Mouse (Mus musculus): ENCODE measurements at regions not wholly inside any gene's neighbourhood (a gene's known extent, or its start where the extent isn't known, plus 50 kb on each side); places are given as distances from the start of the nearest gene placed in this dataset.

GRCm38 (mm10) chr15:36927436-36927835 is 80.1 kb downstream of the Zfp706 start:
- no peak for ATAC-seq (ENCODE audit: low FRiP score)
- WGBS = 76% methylated on average over 5 of the region's 5 CpGs
- Histone ChIP-seq H3K4me1 (ENCODE audit: control insufficient read depth, insufficient read depth, low read length) (no peaks in the 10 kb centered on the region), H3K9me3 (ENCODE audit: control insufficient read depth, low read length) (no peaks in the 10 kb centered on the region), H3K9ac (ENCODE audit: low read length) (no peak overlapping the region), H3K4me3 (ENCODE audit: low read depth, low read length) (no peak overlapping the region), H3K4me2 (no peak overlapping the region), H3K27me3 (ENCODE audit: control insufficient read depth, insufficient read depth, low read length) (no peaks in the 10 kb centered on the region), H3K27ac (ENCODE audit: low read depth, low read length) (no peak overlapping the region), H3K36me3 (ENCODE audit: control insufficient read depth, insufficient read depth, low read length) (no peaks in the 10 kb centered on the region)
- DNase-seq (ENCODE audit: low spot score, missing footprints) = no peak

DNA sequence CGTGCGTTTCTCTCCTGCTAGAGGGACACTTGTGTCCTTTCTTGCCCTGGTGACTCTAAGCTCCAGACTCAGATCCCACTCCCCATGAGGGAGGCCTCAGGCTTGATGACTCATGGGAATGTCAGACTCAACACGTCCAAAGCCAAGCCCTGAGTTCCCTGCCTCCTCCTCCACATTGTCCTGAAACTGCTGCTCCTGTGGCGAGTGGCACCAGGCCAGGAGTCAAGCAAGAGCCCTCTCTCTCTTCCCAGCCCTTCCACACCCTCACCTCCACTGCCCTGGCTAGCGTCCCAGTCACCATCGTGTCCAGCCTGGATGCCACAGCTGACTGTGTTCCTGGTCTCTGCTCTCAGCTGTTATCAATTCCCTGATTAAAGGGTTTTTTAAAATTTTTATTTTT is 83.4 kb downstream of the Zfp706 start:
- no peak for ATAC-seq (ENCODE audit: low FRiP score)
- H3K9me3 ChIP-seq (ENCODE audit: control insufficient read depth, low read length) = no peaks in the 10 kb centered on the region
- H3K9ac ChIP-seq (ENCODE audit: low read length) = no peak overlapping the region
- WGBS = 90% methylated on average over 6 of the region's 6 CpGs
- no peaks in the 10 kb centered on the region for H3K27me3 ChIP-seq (ENCODE audit: control insufficient read depth, insufficient read depth, low read length)
- no peak for DNase-seq (ENCODE audit: low spot score, missing footprints)
- no peaks in the 10 kb centered on the region for H3K36me3 ChIP-seq (ENCODE audit: control insufficient read depth, insufficient read depth, low read length)
- H3K4me3 ChIP-seq (ENCODE audit: low read depth, low read length) = no peak overlapping the region
- no peaks in the 10 kb centered on the region for H3K4me1 ChIP-seq (ENCODE audit: control insufficient read depth, insufficient read depth, low read length)
- no peak overlapping the region for H3K4me2 ChIP-seq
- no peak overlapping the region for H3K27ac ChIP-seq (ENCODE audit: low read depth, low read length)

DNA sequence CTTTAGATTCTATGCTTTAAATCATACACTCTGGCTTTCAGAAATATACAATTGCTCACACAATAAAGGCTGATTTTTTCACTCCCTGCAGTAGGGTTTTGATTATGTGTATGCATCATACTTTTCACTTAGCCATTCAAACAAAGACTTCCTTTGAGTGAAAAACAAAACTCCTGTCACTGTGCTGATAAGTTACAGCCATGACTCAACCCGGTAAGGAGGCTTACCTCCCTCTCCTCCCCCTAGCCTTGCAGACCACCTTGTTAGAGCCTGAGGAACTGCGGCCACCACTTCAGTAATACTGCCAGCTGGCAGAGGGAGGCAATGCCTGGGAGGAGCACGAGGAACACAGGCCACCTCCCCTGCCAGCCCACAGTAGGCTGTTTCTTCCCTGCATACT is 86.2 kb downstream of the Zfp706 start:
- Histone ChIP-seq H3K9me3 (ENCODE audit: control insufficient read depth, low read length) (no peaks in the 10 kb centered on the region), H3K4me1 (ENCODE audit: control insufficient read depth, insufficient read depth, low read length) (no peaks in the 10 kb centered on the region), H3K27me3 (ENCODE audit: control insufficient read depth, insufficient read depth, low read length) (no peaks in the 10 kb centered on the region), H3K27ac (ENCODE audit: low read depth, low read length) (no peak overlapping the region), H3K36me3 (ENCODE audit: control insufficient read depth, insufficient read depth, low read length) (no peaks in the 10 kb centered on the region), H3K4me2 (no peak overlapping the region), H3K9ac (ENCODE audit: low read length) (no peak overlapping the region), H3K4me3 (ENCODE audit: low read depth, low read length) (no peak overlapping the region)
- no peak for DNase-seq (ENCODE audit: low spot score, missing footprints)
- WGBS = 52% methylated on average over 3 of the region's 3 CpGs
- ATAC-seq (ENCODE audit: low FRiP score) = no peak

- no peak overlapping the region for H3K4me2 ChIP-seq
- no peaks in the 10 kb centered on the region for H3K36me3 ChIP-seq (ENCODE audit: control insufficient read depth, insufficient read depth, low read length)
- H3K4me3 ChIP-seq (ENCODE audit: low read depth, low read length) = no peak overlapping the region
- no peaks in the 10 kb centered on the region for H3K4me1 ChIP-seq (ENCODE audit: control insufficient read depth, insufficient read depth, low read length)
- no peaks in the 10 kb centered on the region for H3K27me3 ChIP-seq (ENCODE audit: control insufficient read depth, insufficient read depth, low read length)
- DNase-seq (ENCODE audit: low spot score, missing footprints) = no peak
- no peak overlapping the region for H3K27ac ChIP-seq (ENCODE audit: low read depth, low read length)
- ATAC-seq (ENCODE audit: low FRiP score) = no peak
- no peaks in the 10 kb centered on the region for H3K9me3 ChIP-seq (ENCODE audit: control insufficient read depth, low read length)
- no peak overlapping the region for H3K9ac ChIP-seq (ENCODE audit: low read length)
Observed at GRCm38 (mm10) chr15:36920886-36921285, 86.7 kb downstream of the Zfp706 start.

- DNase-seq (ENCODE audit: low spot score, missing footprints) (no peak), ATAC-seq (ENCODE audit: low FRiP score) (no peak)
- Histone ChIP-seq H3K27ac (ENCODE audit: low read depth, low read length) (no peak overlapping the region), H3K4me2 (no peak overlapping the region), H3K9ac (ENCODE audit: low read length) (no peak overlapping the region), H3K36me3 (ENCODE audit: control insufficient read depth, insufficient read depth, low read length) (no peaks in the 10 kb centered on the region), H3K27me3 (ENCODE audit: control insufficient read depth, insufficient read depth, low read length) (no peaks in the 10 kb centered on the region), H3K4me1 (ENCODE audit: control insufficient read depth, insufficient read depth, low read length) (no peaks in the 10 kb centered on the region), H3K4me3 (ENCODE audit: low read depth, low read length) (no peak overlapping the region), H3K9me3 (ENCODE audit: control insufficient read depth, low read length) (no peaks in the 10 kb centered on the region)
- WGBS = 93% methylated on average over 5 of the region's 5 CpGs
Observed at GRCm38 (mm10) chr15:36919704-36920103, 87.9 kb downstream of the Zfp706 start.

DNA sequence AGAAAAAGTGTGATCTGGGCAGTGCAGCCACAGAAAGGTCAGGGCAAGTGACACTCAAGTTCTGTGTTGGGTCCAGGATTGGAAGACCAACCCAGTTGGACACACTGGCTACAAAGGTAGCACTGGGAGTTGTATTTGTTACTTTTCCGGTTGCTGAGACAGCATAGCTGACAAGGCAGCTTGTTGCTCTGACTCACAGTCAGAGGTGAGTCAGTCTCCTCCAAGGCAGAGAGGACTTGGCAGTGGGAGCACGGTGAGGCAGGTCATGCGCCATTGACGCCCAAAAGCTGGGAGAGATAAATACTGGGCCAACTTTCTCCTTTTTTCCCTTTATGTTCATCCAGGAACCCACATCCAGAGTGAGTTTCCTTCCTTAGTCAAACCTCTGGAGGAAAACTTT is 88.4 kb downstream of the Zfp706 start:
- DNase-seq (ENCODE audit: low spot score, missing footprints) (no peak), ATAC-seq (ENCODE audit: low FRiP score) (no peak)
- Histone ChIP-seq H3K36me3 (ENCODE audit: control insufficient read depth, insufficient read depth, low read length) (no peaks in the 10 kb centered on the region), H3K9me3 (ENCODE audit: control insufficient read depth, low read length) (no peaks in the 10 kb centered on the region), H3K27me3 (ENCODE audit: control insufficient read depth, insufficient read depth, low read length) (no peaks in the 10 kb centered on the region), H3K4me1 (ENCODE audit: control insufficient read depth, insufficient read depth, low read length) (no peaks in the 10 kb centered on the region), H3K9ac (ENCODE audit: low read length) (no peak overlapping the region), H3K4me2 (no peak overlapping the region), H3K27ac (ENCODE audit: low read depth, low read length) (no peak overlapping the region), H3K4me3 (ENCODE audit: low read depth, low read length) (no peak overlapping the region)
- WGBS = 87% methylated on average over 4 of the region's 4 CpGs

- Histone ChIP-seq H3K9ac (ENCODE audit: low read length) (no peak overlapping the region), H3K4me2 (no peak overlapping the region), H3K9me3 (ENCODE audit: control insufficient read depth, low read length) (no peaks in the 10 kb centered on the region), H3K4me1 (ENCODE audit: control insufficient read depth, insufficient read depth, low read length) (no peaks in the 10 kb centered on the region), H3K27me3 (ENCODE audit: control insufficient read depth, insufficient read depth, low read length) (no peaks in the 10 kb centered on the region), H3K36me3 (ENCODE audit: control insufficient read depth, insufficient read depth, low read length) (no peaks in the 10 kb centered on the region), H3K27ac (ENCODE audit: low read depth, low read length) (no peak overlapping the region), H3K4me3 (ENCODE audit: low read depth, low read length) (no peak overlapping the region)
- DNase-seq (ENCODE audit: low spot score, missing footprints) (no peak), ATAC-seq (ENCODE audit: low FRiP score) (no peak)
- WGBS = 79% methylated on average over 4 of the region's 4 CpGs
Observed at GRCm38 (mm10) chr15:36916998-36917397, 90.6 kb downstream of the Zfp706 start.

DNA sequence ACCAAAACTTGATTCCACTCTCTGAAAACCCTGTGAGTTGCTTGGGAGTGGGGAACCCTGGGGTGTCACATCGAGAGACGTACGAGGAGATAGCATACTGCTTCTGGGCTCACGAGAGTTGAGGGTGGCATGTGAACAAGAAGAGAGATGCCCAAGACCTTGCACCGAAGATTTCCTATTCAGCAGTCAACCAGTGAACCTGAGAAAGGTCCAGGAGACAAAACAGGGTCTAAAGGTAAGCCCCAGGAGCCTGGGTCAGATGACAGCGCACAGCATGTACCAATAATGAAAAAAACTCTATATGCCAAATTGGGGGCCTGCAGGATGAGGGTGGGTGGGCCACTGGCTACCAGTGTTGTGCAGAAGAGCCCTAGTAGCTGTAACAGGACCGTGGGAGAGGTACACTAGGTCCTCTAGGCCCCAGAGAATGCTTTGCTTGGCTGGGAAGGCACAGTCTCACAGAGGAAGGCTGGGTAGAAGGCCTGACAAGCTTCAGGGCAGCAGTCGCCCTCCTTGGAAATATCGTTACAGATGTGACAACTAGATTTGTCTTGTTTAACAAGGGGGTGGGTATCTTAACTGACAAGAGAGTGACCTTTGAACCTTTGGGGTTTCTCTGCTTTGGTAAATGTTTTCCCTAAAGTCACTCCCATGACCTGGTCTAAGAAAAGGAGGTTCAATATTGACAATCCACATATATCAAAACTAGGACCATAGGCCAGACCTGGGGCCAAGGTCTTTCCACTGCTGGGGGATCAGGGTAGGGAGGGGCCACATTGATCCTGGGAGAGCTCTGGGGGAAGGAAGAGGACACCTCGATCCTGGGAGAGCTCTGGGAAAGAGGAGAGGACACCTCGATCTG is 93.1 kb downstream of the Zfp706 start:
- no peak overlapping the region for H3K4me3 ChIP-seq (ENCODE audit: low read depth, low read length)
- H3K9ac ChIP-seq (ENCODE audit: low read length) = no peak overlapping the region
- WGBS = 85% methylated on average over 11 of the region's 11 CpGs
- no peaks in the 10 kb centered on the region for H3K36me3 ChIP-seq (ENCODE audit: control insufficient read depth, insufficient read depth, low read length)
- no peak overlapping the region for H3K4me2 ChIP-seq
- H3K27me3 ChIP-seq (ENCODE audit: control insufficient read depth, insufficient read depth, low read length) = no peaks in the 10 kb centered on the region
- H3K27ac ChIP-seq (ENCODE audit: low read depth, low read length) = no peak overlapping the region
- no peaks in the 10 kb centered on the region for H3K9me3 ChIP-seq (ENCODE audit: control insufficient read depth, low read length)
- DNase-seq (ENCODE audit: low spot score, missing footprints) (no peak), ATAC-seq (ENCODE audit: low FRiP score) (no peak)
- H3K4me1 ChIP-seq (ENCODE audit: control insufficient read depth, insufficient read depth, low read length) = no peaks in the 10 kb centered on the region

GRCm38 (mm10) chr15:36913308-36913707 is 94.3 kb downstream of the Zfp706 start:
- Histone ChIP-seq H3K4me3 (ENCODE audit: low read depth, low read length) (no peak overlapping the region), H3K27me3 (ENCODE audit: control insufficient read depth, insufficient read depth, low read length) (no peaks in the 10 kb centered on the region), H3K36me3 (ENCODE audit: control insufficient read depth, insufficient read depth, low read length) (no peaks in the 10 kb centered on the region), H3K4me1 (ENCODE audit: control insufficient read depth, insufficient read depth, low read length) (no peaks in the 10 kb centered on the region), H3K9me3 (ENCODE audit: control insufficient read depth, low read length) (no peaks in the 10 kb centered on the region), H3K9ac (ENCODE audit: low read length) (no peak overlapping the region), H3K4me2 (no peak overlapping the region), H3K27ac (ENCODE audit: low read depth, low read length) (no peak overlapping the region)
- no peak for ATAC-seq (ENCODE audit: low FRiP score)
- no peak for DNase-seq (ENCODE audit: low spot score, missing footprints)
- WGBS = 95% methylated on average over 7 of the region's 7 CpGs

Data from midbrain, embryonic 11.5 days (tissue).